Mouse (Mus musculus): ENCODE measurements at regions not wholly inside any gene's neighbourhood (a gene's known extent, or its start where the extent isn't known, plus 50 kb on each side); places are given as distances from the start of the nearest gene placed in this dataset.

DNA sequence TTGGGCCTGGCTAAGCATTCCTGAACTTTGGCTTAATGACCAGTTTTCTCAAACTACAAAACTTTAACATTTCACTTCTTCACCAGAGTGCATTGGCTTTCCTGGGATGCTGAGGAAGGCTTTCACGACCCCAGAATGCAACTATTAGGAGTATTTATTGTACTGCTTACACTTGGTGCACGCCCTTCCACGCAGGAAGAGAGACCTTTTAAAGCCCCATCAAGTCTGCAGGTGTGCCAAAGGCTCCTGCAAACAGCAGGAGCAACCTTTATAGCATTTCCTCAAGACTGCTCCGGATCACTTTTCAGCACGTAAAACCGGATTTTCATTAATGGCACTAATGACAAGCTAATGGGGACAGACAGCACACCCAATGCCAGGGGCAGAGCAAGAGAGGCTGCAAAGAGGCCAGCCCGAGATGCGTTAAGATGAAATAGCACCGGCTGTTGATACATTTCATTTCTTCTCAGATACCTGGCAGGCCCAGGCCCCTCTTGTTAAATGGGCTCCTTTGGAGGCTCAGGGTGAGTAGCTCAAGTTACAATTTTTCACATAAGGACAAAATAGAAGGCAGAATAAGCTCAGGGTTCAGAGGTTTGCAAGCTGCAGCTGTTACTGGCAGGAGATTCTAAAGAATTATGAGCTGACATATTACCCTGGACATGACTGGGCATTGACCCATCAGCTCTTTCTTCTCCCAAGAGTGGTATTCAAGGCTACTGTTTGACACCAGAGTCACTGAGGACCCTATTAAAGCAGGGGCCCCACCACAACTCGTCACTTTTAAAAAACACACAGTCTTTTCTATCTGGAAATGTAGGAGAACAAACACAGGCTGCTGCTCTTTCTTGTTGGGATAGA lies 402.7 kb upstream of the Btbd3 start:
- 65% methylated on average over 10 of the region's 10 CpGs for WGBS (ENCODE audit: insufficient replicate concordance)
- ATAC-seq (ENCODE audit: insufficient read depth): no peak
- Histone ChIP-seq H3K9ac (replicated peaks) (no peak overlapping the region), H3K36me3 (replicated peaks; ENCODE audit: control insufficient read depth, insufficient read depth, low read depth) (no peaks in the 10 kb centered on the region), H3K27ac (no peak overlapping the region), H3K27me3 (ENCODE audit: control insufficient read depth, insufficient read depth, low read length) (no peaks in the 10 kb centered on the region), H3K4me1 (replicated peaks; ENCODE audit: control insufficient read depth in 2 of 2, insufficient read depth in 2 of 2, low read length in 1 of 2) (no peaks in the 10 kb centered on the region), H3K4me3 (ENCODE audit: insufficient read depth in 1 of 2, low read depth in 2 of 2, low read length in 2 of 2) (no peak overlapping the region), H3K4me2 (ENCODE audit: low read depth) (no peak overlapping the region), H3K9me3 (ENCODE audit: control insufficient read depth, low read length) (no peaks in the 10 kb centered on the region)
- TF ChIP-seq EP300 (IDR thresholded peaks at IDR 0.05; ENCODE audit: low read depth) (no peak), CTCF (IDR thresholded peaks at IDR 0.05; ENCODE audit: low read depth) (no peak)
- no peak for DNase-seq (ENCODE audit: low read depth in 3 of 3, low spot score in 3 of 3)

- TF ChIP-seq EP300 (IDR thresholded peaks at IDR 0.05; ENCODE audit: low read depth) (no peak), CTCF (IDR thresholded peaks at IDR 0.05; ENCODE audit: low read depth) (no peak)
- no peak overlapping the region for H3K4me2 ChIP-seq (ENCODE audit: low read depth)
- no peaks in the 10 kb centered on the region for H3K27me3 ChIP-seq (ENCODE audit: control insufficient read depth, insufficient read depth, low read length)
- H3K9ac ChIP-seq (replicated peaks): no peak overlapping the region
- H3K4me1 ChIP-seq (replicated peaks; ENCODE audit: control insufficient read depth in 2 of 2, insufficient read depth in 2 of 2, low read length in 1 of 2): no peaks in the 10 kb centered on the region
- no peak overlapping the region for H3K27ac ChIP-seq
- no peak for ATAC-seq (ENCODE audit: insufficient read depth)
- H3K4me3 ChIP-seq (ENCODE audit: insufficient read depth in 1 of 2, low read depth in 2 of 2, low read length in 2 of 2): no peak overlapping the region
- 3% methylated on average over 2 of the region's 2 CpGs for whole genome bisulfite sequencing (ENCODE audit: insufficient replicate concordance)
- DNase-seq (ENCODE audit: low read depth in 3 of 3, low spot score in 3 of 3): no peak
- no peaks in the 10 kb centered on the region for H3K36me3 ChIP-seq (replicated peaks; ENCODE audit: control insufficient read depth, insufficient read depth, low read depth)
- H3K9me3 ChIP-seq (ENCODE audit: control insufficient read depth, low read length): no peaks in the 10 kb centered on the region
Measured at GRCm38 (mm10) chr2:137847901-137848300, 408.5 kb upstream of the Btbd3 start.

DNA sequence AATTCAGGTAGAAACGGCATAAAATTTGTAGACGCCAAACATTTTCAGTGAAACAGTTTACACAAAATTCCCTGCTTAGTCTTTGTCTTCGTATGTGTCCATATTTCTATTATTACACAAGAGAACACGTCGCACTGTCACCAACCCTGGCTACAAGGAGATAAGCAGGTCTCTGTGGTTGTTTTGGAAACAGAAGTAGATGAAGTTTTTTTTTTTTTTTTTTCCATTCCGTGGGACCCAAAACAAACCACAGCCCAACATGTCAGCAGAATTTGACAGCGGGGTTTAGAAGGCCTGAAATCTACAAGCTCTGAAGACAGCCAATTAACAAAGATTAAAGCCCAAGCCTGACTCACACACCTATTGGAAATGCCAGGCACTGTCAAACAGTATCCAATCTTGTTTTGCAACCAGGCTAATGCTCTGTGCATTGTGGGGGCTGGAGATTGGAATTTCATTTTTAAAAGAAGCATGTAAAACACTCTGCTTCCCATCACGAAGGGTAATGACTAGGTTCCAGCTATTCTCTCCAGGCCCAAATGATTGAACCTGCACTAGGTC lies 428.5 kb upstream of the Btbd3 start:
- Histone ChIP-seq H3K9me3 (ENCODE audit: control insufficient read depth, low read length) (no peaks in the 10 kb centered on the region), H3K4me1 (replicated peaks; ENCODE audit: control insufficient read depth in 2 of 2, insufficient read depth in 2 of 2, low read length in 1 of 2) (no peaks in the 10 kb centered on the region; a peak in 1 of 4 replicates), H3K27me3 (ENCODE audit: control insufficient read depth, insufficient read depth, low read length) (no peaks in the 10 kb centered on the region), H3K27ac (no peak overlapping the region), H3K36me3 (replicated peaks; ENCODE audit: control insufficient read depth, insufficient read depth, low read depth) (no peaks in the 10 kb centered on the region), H3K4me2 (ENCODE audit: low read depth) (no peak overlapping the region), H3K9ac (replicated peaks) (no peak overlapping the region), H3K4me3 (ENCODE audit: insufficient read depth in 1 of 2, low read depth in 2 of 2, low read length in 2 of 2) (no peak overlapping the region)
- 18% methylated on average over 8 of the region's 8 CpGs for WGBS (ENCODE audit: insufficient replicate concordance)
- TF ChIP-seq CTCF (IDR thresholded peaks at IDR 0.05; ENCODE audit: low read depth) (no peak), EP300 (IDR thresholded peaks at IDR 0.05; ENCODE audit: low read depth) (no peak)
- ATAC-seq (ENCODE audit: insufficient read depth) (no peak), DNase-seq (ENCODE audit: low read depth in 3 of 3, low spot score in 3 of 3) (no peak)

- Histone ChIP-seq H3K4me2 (ENCODE audit: low read depth) (no peak overlapping the region), H3K27me3 (ENCODE audit: control insufficient read depth, insufficient read depth, low read length) (no peaks in the 10 kb centered on the region), H3K9ac (replicated peaks) (no peak overlapping the region), H3K27ac (no peak overlapping the region), H3K4me3 (ENCODE audit: insufficient read depth in 1 of 2, low read depth in 2 of 2, low read length in 2 of 2) (no peak overlapping the region), H3K9me3 (ENCODE audit: control insufficient read depth, low read length) (no peaks in the 10 kb centered on the region), H3K36me3 (replicated peaks; ENCODE audit: control insufficient read depth, insufficient read depth, low read depth) (no peaks in the 10 kb centered on the region), H3K4me1 (replicated peaks; ENCODE audit: control insufficient read depth in 2 of 2, insufficient read depth in 2 of 2, low read length in 1 of 2) (no peaks in the 10 kb centered on the region; a peak in 1 of 4 replicates)
- DNase-seq (ENCODE audit: low read depth in 3 of 3, low spot score in 3 of 3): no peak
- no peak for ATAC-seq (ENCODE audit: insufficient read depth)
- TF ChIP-seq EP300 (IDR thresholded peaks at IDR 0.05; ENCODE audit: low read depth): no peak
- no peak for TF ChIP-seq CTCF (IDR thresholded peaks at IDR 0.05; ENCODE audit: low read depth)
- 72% methylated on average over 5 of the region's 5 CpGs for WGBS (ENCODE audit: insufficient replicate concordance)
Measured at GRCm38 (mm10) chr2:137821344-137821916, 434.9 kb upstream of the Btbd3 start.

DNA sequence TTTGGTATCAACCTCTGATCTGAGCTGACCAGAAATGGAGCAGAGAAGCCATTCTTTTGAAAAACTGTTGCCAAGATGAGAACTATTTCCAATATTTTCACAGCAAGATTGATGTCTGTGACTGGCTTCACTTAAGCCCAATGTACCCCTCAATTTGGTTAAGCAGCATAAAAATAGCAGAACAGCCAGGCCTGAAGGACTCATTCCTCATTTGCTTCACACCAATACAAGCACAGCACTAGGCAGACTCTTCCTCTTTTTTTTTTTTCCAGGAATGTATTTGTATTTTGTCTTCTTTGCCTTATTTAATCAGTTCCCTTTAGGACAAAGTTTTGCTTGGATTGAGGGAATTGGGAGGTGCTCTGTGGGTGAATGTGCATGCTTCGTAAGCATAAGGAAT lies 441.4 kb upstream of the Btbd3 start:
- no peak overlapping the region for H3K4me3 ChIP-seq (ENCODE audit: insufficient read depth in 1 of 2, low read depth in 2 of 2, low read length in 2 of 2)
- H3K27me3 ChIP-seq (ENCODE audit: control insufficient read depth, insufficient read depth, low read length): no peaks in the 10 kb centered on the region
- no peak overlapping the region for H3K9ac ChIP-seq (replicated peaks)
- no peaks in the 10 kb centered on the region for H3K9me3 ChIP-seq (ENCODE audit: control insufficient read depth, low read length)
- H3K36me3 ChIP-seq (replicated peaks; ENCODE audit: control insufficient read depth, insufficient read depth, low read depth): no peaks in the 10 kb centered on the region
- no peaks in the 10 kb centered on the region for H3K4me1 ChIP-seq (replicated peaks; ENCODE audit: control insufficient read depth in 2 of 2, insufficient read depth in 2 of 2, low read length in 1 of 2)
- WGBS (ENCODE audit: insufficient replicate concordance): 74% methylated on average over 1 of the region's 1 CpGs
- DNase-seq (ENCODE audit: low read depth in 3 of 3, low spot score in 3 of 3): no peak
- H3K4me2 ChIP-seq (ENCODE audit: low read depth): no peak overlapping the region
- no peak for ATAC-seq (ENCODE audit: insufficient read depth)
- no peak for TF ChIP-seq CTCF (IDR thresholded peaks at IDR 0.05; ENCODE audit: low read depth)
- TF ChIP-seq EP300 (IDR thresholded peaks at IDR 0.05; ENCODE audit: low read depth): no peak
- H3K27ac ChIP-seq: no peak overlapping the region

Data from liver, embryonic 14.5 days (tissue).